Mouse (Mus musculus) bone marrow macrophage, adult 2 months (primary cell): ENCODE measurements at regions not wholly inside any gene's neighbourhood (a gene's known extent, or its start where the extent isn't known, plus 50 kb on each side); places are given as distances from the start of the nearest gene placed in this dataset.

Source experiments
- CTCF ChIP-seq: IDR thresholded peaks from 2 replicates; pipeline ENCODE4 v1.5.1; 2012; ENCODE audit warnings: low read depth, mild to moderate bottlenecking, low read length, moderate library complexity
- POLR2A ChIP-seq: IDR thresholded peaks from 2 replicates; pipeline ENCODE4 v1.6.1; 2012; ENCODE audit warnings: mild to moderate bottlenecking, low read depth, low read length, borderline replicate concordance

DNA sequence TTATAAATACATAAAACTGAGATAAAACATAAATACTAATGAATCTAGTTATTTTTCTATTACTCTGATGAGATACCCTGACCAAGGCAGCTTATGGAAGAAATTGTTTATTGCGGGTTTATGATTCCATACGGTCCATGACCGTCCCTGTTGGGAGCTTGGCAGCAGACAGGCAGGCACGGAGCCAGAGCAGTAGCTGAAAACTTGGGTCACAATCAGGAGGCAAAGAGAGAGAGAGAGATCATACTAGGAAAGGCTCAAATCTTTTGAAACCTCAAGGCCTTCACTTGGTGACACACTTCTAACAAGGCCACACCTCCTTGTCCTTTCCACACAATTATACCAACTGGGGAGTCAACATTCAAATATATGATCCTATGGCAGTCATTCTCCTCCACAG lies 166.7 kb upstream of the Mkln1 start:
- TF ChIP-seq CTCF (no peak), POLR2A (no peak)
